Mouse (Mus musculus): ENCODE measurements at regions not wholly inside any gene's neighbourhood (a gene's known extent, or its start where the extent isn't known, plus 50 kb on each side); places are given as distances from the start of the nearest gene placed in this dataset.

GRCm38 (mm10) chr1:34930571-34930970, 80.8 kb downstream of the Plekhb2 start:
- no peak for DNase-seq

- DNase-seq, result no peak
Observed at GRCm38 (mm10) chr1:34943196-34943595, 93.4 kb downstream of the Plekhb2 start.

DNA sequence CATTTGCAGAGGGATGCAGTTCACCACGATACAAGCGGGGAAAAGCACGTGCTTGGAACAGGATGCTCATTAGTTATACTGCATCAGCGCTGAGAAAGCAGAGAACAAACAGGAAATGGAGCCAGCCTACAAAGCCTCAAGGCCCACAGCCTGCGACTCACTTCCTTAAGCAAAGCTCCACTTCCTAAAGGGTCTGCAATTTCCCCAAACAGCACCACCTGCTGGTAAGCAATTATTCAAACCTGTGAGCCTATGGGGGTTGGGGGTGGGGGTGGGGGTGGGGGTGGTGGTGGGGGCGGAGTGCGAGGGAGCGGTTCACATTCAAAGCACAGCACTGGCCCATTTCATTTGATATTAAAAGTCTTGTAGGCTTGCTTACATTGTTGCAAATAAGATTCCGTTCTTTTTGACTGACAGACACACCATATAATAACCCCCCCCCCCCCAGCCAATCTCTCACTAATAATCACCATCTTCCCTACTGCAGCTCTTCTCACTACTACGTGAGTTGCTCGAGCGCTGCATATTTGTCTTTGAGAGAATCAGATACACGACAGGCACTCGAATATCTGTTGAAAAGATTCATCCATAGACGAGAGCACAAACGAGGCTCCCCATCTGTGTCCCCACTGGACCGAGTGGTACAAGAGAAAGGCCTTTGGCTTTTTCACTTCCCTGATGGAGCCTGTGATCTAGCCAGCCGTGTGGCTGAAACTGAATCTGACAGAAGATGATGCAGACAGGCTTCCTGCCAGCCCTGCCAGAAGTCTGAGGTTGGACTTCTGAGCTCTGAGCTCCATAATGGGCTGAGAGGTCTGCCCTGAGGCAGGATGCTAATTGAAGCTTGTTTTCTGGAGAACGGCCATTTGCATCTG, 112.1 kb downstream of the Plekhb2 start:
- no peak for DNase-seq

- no peak for DNase-seq
Observed at GRCm38 (mm10) chr1:34962508-34962885, 112.7 kb downstream of the Plekhb2 start.

- no peak for DNase-seq
Observed at GRCm38 (mm10) chr1:34974801-34975200, 125.0 kb downstream of the Plekhb2 start.

- DNase-seq, result no peak
Observed at GRCm38 (mm10) chr1:34978156-34978555, 128.4 kb downstream of the Plekhb2 start.

- no peak for DNase-seq
Observed at GRCm38 (mm10) chr1:34979350-34979749, 129.6 kb downstream of the Plekhb2 start.

DNA sequence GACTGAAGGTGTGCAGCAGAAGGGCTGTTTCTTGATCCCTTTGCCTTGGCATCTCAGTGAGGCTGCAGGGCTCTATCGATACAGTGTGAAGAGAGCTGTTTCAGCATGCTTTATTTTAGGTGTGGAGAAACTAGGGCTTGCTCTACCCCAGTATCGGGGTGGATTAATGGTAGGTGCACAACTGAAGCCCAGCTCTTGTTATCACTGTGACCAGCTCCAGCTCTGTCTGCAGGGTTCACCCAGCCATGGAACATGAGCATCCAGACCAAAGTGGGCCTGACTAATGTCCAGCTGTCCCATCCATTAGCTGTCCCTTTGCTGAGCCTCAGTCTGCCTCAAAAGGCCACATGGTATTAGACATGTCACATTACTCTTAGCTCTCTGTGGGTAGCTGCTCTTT, 132.2 kb downstream of the Plekhb2 start:
- DNase-seq, result no peak

DNA sequence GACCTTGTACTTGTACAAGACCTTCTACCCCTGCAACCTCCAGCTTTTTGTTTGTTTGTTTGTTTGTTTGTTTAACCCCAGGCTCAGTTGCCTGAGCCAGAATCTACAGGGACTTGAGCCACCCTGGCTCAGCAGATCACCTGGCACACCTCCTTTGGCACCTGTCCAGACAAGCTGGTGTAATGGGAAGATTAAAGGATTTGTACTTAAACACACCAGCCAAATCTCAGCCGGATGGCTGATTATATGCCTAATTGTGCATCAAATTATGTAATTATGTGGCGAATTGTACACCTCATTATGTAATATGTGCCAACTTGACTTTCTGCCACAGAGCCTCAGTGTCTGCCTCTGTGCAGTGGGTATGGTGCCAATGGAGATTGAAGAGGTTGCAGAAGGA, 133.2 kb downstream of the Plekhb2 start:
- DNase-seq, result no peak

- DNase-seq, result no peak
Observed at GRCm38 (mm10) chr1:34986861-34987260, 137.1 kb downstream of the Plekhb2 start.

GRCm38 (mm10) chr1:34987650-34988221, 138.0 kb downstream of the Plekhb2 start:
- no peak for DNase-seq

GRCm38 (mm10) chr1:34988225-34988624, 138.4 kb downstream of the Plekhb2 start:
- DNase-seq, result no peak

DNA sequence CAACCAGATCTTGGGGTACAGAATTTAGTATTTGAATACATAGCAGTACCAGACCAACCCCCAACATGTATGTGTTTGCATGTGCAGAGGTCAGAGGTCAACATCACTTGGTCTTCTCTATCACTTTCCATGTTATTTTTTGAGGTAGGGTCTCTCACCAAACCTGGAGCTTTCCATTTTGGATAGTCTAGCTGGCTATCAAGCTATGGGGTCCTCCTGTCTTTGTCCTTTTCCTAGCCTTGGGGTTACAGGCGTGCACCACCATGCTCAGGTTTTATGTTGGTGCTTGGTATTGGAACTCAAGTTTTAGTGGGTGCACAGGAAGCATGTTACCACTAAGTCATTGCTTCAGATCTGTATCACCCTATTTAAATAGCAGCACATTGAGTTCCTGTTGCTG, 151.0 kb downstream of the Plekhb2 start:
- no peak for DNase-seq

DNA sequence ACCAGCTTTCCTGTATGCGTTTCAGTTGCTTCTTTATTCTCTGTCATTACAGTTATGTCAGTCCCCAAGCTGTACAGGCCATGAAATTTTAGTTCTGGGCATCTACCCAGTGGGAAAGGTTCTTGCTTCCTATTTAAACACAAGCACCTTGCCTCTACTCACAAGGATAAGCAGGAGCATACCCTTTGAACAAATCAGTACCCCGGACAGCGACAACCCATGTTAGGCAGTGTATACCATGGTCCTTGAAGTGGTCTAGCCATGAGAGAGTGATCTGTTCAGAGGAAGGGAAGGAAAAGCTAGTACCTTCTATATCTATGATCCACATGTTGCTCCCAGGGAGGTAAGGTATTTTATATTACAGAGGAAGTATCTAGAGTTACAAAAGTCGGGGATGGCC, 167.7 kb downstream of the Plekhb2 start:
- DNase-seq, result peak; percentile 30

DNA sequence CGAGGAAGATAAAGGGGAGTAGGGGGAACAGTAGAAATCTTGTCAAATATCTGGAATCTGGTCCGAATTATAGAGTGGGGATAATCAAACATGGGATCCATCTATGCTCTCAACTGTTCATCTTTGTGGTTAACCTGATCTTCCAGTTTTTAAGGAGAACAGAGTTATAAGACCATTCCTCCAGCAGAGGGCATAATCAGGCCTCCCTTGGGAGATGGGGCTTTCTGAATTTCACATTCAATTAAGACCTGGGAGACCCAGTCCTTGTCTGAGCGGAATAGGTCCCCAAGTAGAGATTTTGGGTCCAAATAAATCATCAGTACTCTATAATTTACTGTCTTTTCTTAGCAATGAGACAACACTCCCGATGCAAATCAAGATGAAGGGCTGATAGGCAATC, 182.8 kb downstream of the Plekhb2 start:
- DNase-seq, result no peak

- no peak for DNase-seq
Observed at GRCm38 (mm10) chr1:35072811-35073210, 223.0 kb downstream of the Plekhb2 start.

DNA sequence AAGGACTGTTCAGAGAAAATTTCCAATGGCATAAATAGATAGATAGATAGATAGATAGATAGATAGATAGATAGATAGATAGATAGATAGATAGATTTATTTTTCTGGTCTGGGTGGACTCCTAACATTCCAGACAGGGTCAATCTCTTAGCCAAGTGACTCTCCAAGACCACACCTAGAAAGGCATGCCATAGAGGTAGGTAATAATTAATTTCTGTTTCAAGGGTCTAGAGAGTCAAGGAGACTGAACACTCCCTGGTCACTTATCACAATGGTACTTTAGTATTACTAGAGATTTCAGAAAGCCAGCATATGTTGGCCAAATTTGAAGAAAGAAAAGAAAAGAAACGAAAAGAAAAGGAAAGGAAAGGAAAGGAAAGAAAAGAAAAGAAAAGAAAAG, 245.1 kb downstream of the Plekhb2 start:
- DNase-seq, result no peak

DNA sequence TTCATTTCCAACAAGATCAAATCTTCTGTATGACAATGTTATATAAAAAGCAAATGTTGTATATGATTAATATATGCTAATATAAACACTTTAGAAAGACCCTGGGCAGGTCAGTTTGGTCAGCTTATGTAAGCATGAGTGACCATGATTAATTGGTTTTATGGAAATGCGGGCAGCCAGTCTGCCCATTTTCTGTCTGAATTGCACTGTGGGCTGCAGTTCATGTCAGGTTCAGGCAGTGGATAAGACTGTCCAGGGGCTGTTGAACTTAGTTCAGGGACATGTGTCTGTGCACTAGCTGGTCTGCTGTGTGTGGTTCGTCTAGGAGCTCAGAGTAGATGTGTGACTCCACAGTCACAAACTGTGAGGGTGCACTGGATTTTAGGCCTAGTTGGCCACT, 246.0 kb downstream of the Plekhb2 start:
- DNase-seq, result no peak

DNA sequence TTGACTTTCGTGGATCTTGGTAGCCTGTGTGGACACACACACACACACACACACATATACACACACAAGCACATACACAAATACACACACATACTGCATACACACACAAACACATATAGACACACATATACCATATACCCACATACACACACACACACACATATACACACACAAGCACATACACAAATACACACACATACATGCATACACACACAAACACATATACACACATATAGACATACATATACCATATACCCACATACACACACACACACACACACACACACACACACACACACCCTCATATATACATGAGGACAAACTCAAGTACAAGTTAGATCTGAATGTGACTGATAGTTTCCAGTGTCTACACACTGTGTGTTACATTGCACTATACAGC, 256.9 kb downstream of the Plekhb2 start:
- no peak for DNase-seq

DNA sequence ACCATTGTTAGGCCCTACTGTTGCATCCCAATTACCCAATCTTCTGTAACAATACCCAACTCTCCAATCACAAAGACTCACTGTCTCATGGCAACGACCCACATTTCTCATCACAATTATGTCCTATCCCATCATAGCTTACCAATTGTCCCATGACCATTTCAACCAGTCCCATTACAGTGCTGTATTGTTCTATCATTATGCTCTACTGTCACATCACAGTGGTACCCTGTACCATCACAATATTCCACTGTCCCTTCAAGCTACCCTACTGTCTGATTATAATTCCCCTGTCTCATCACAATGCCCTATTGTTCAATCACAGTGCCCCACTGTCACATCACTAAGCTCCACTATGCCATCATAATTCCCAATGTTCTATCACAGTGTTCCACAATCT, 260.0 kb downstream of the Plekhb2 start:
- DNase-seq, result no peak

GRCm38 (mm10) chr1:35115521-35115920, 265.7 kb downstream of the Plekhb2 start:
- DNase-seq, result no peak

DNA sequence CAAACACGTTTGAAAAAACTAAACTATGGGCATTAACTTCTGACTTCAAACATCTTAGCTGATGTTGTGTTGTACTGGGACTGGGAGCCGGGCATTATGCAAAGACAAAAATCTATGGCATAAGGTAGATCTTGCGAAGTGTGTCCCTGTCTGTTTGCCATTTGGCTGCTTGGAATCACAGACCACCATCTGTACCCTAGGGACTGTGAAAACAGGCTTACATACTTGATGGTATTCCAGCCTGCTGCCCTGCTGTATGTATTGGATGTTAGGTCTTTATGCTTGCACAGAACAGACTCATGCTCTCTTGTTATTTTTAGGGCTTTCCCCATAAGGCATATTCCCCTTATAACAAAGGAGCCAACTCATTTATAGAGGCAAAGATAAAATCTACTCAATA, 288.1 kb downstream of the Plekhb2 start:
- DNase-seq, result no peak

GRCm38 (mm10) chr1:35149036-35149435, 299.3 kb downstream of the Plekhb2 start:
- DNase-seq, result no peak

DNA sequence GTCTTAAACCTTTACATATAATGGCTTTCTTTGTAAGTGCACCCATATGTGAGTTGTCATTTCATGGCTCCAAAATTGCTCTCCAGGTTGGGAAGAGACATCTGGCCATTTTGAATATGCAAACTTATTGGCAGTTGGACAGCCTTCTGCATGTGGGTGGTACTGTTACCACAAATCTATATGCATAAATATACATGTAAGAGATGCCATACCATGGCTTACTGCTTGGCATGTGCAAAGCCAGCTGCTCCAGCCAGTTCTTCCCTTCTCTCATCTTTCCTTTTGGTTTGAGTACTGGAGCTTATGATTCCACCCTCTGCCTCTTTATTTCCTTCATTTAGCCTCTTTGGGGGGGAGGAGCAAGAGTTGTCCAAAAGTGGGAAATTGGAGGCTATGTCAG, 312.7 kb downstream of the Plekhb2 start:
- no peak for DNase-seq

DNA sequence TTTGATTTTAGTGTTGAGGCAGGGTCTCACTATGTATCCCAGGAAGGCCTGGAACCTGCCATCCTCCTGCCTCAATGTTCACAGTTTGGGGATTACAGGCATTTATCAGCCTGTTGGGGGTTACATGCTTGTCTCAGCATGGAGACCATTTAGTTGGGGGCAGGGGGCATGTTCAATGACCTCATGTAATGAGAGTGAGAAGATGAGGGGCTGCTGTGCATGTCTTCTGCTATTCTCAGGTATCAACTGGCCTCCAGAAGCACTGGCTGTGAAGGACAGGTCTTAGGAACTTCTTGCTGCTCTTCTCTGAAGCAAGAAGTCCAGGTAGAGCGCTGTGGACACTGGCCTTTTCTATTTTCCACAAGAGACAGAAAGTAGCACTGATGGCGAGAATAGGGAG, 350.9 kb downstream of the Plekhb2 start:
- DNase-seq, result no peak
